Mouse (Mus musculus) megakaryocyte, embryonic 14.5 days (primary cell): ENCODE data around the gene Tstd2.

ENCODE experiments used
- FLI1 ChIP-seq: IDR thresholded peaks from 2 replicates; pipeline ENCODE4 v1.6.1; 2012; ENCODE audit warnings: low read length, inconsistent platforms, mixed read lengths
- GATA1 ChIP-seq: IDR thresholded peaks from 3 replicates; pipeline ENCODE4 v1.6.1; 2012; ENCODE audit warnings: mixed read lengths, low read length, inconsistent platforms, borderline replicate concordance

DNA sequence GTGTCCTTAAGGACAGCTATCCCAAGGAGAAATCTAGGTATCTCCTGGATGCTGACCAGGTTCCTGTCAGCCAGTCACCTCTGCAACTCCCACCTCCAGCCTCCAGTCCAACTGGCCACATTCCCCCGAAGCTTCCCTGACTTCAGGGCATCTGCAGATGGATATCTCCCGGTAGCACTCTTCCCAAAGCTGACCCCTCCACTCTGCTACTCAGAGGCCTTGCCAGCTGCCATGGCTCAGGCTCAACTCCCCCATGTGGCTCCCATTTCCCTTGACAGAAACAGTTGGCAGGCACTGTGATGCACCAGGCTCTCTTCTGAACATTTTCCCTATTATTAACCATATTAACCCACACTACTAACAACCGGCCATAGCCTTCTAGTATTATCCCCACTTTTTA, 27.1 kb downstream of the Tstd2 start:
- TF ChIP-seq GATA1 (no peak), FLI1 (no peak)
